8 mouse cellular contexts compared by ENCODE assay signal in the genomic region with DNA sequence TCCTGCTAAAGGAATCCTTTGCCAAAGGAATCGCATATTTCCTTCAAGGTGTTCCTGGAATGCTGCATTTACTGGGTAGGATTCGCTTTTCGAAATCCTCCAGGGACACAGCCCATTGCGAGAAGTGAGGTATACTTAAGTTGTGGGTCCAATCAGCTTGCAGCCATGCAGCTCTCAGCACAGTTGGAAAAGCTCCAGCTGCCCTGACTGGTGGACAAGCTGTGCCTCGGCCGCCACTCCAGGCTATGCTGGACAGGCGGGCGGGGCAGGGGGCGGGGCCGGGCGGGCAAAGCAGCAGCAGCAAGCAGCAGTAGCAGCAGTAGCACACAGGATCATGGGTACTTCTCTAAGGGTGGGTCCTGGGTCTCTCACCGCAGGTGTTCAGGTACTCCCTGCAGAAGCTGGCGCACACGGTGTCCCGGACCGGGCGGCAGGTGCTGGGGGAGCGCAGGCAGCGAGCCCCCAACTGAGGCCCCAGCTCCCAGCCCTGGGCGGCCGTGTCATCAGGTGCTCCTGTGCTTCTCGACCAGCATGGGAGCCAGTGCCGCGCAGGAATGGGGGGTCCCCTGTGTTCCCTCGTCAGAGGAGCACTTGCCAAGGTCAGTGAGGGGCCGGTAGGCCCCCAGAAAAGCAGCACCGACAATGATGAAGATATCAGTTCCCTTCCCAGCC. TPM values are rescaled to one million over a fixed set of nuclear protein-coding genes. Genes with fewer than 3 reads are reported as not detected.
DNase-seq lines count a peak whose midpoint lies in the region; ATAC-seq and TF ChIP-seq lines count a peak whose summit lies in the region.

No protein-coding gene starts in this region.

- peak overlapping the region; percentile 77 for H3K4me2 ChIP-seq in hindbrain, embryonic 12.5 days (replicated peaks)

- peaks cover 64% of the 10 kb centered on the region for H3K36me3 ChIP-seq in hindbrain, embryonic 12.5 days

- peak; percentile 57 for ATAC-seq in hindbrain, embryonic 12.5 days (ENCODE audit: low FRiP score)
- no peak for ATAC-seq in erythroblast, adult 5-6 weeks (replicated peaks; ENCODE audit: low FRiP score, poor library complexity, severe bottlenecking)

- H3K9me3 ChIP-seq in hindbrain, embryonic 12.5 days (replicated peaks) = peaks cover 38% of the 10 kb centered on the region

- peak overlapping the region; percentile 78 for H3K9ac ChIP-seq in hindbrain, embryonic 12.5 days

- TF ChIP-seq CTCF in gastrocnemius, adult 2 months (IDR thresholded peaks at IDR 0.05) = no peak

- DNase-seq in R1 (ENCODE audit: low read depth, low spot score) = peak; percentile 88
- peak; percentile 95 for DNase-seq in cerebellum, postnatal 10 days
- DNase-seq in gastrocnemius, adult 2 months = peak; percentile 91
- peak; percentile 54 for DNase-seq in left cerebral cortex, adult 11 months (ENCODE audit: low spot score)
- DNase-seq in lung, postnatal 10 days = peak; percentile 94
- peak; percentile 95 for DNase-seq in retina, postnatal 1 day

- H3K27me3 ChIP-seq in hindbrain, embryonic 12.5 days = no peaks in the 10 kb centered on the region

- H3K4me1 ChIP-seq in hindbrain, embryonic 12.5 days = peaks cover 51% of the 10 kb centered on the region

- intact Hi-C loops in gastrocnemius, adult 2 months (cut with DNase I) = no loop called here

- no peak overlapping the region for H3K27ac ChIP-seq in gastrocnemius, adult 2 months
- peak overlapping the region; percentile 81 for H3K27ac ChIP-seq in hindbrain, embryonic 12.5 days

- 41% methylated on average over 27 of the region's 27 CpGs for WGBS in hindbrain, embryonic 12.5 days

- peak overlapping the region; percentile 69 for H3K4me3 ChIP-seq in gastrocnemius, adult 2 months
- peak overlapping the region; percentile 60 for H3K4me3 ChIP-seq in hindbrain, embryonic 12.5 days

RNA-seq across cellular contexts. Expression of gene Nnat, which starts 1.4 kb away (rescaled TPM):
- total RNA-seq in gastrocnemius, adult 2 months (2021) = under 1 TPM; 0.20 to 0.36 TPM
- 3,841 and 3,900 TPM in 2 replicates for polyA plus RNA-seq in hindbrain, embryonic 12.5 days (2016; fragmentation: Nextera tagmentation; extraction: Ambion mirVana)
- total RNA-seq in erythroblast, adult 5-6 weeks (2015; ENCODE audit: low replicate concordance) = not detected in 2 replicates
- not detected in 2 replicates for total RNA-seq in erythroblast, adult 5-6 weeks (2017; ENCODE audit: low replicate concordance)

RNA-seq across cellular contexts. Expression of gene Blcap, which starts 9.8 kb away (rescaled TPM):
- total RNA-seq in gastrocnemius, adult 2 months (2021) = 10 to 100 TPM; 29.7 to 36.5 TPM
- polyA plus RNA-seq in hindbrain, embryonic 12.5 days (2016; fragmentation: Nextera tagmentation; extraction: Ambion mirVana) = 139 and 140 TPM in 2 replicates
- total RNA-seq in erythroblast, adult 5-6 weeks (2015; ENCODE audit: low replicate concordance) = 6.9 and 11.5 TPM in 2 replicates
- 3.0 and 3.5 TPM in 2 replicates for total RNA-seq in erythroblast, adult 5-6 weeks (2017; ENCODE audit: low replicate concordance)
